Mouse (Mus musculus) kidney, adult 2 months (tissue): ENCODE data around the gene Ccser1.

ENCODE experiments used
- CTCF ChIP-seq: fragments of 200-500 bp; conservative IDR thresholded peaks from 2 replicates; pipeline ENCODE4 v1.5.1; 2011; ENCODE audit warnings: low read depth, mild to moderate bottlenecking, control low read depth, low read length, moderate library complexity, mixed read lengths; ENCODE audit not compliant: insufficient read depth, insufficient read length
- POLR2A ChIP-seq: fragments of 200-500 bp; IDR thresholded peaks from one replicate; pipeline ENCODE4 v1.6.1; 2011; ENCODE audit warnings: low read depth, low read length, control low read depth

- TF ChIP-seq POLR2A (no peak), CTCF (no peak)
Observed at GRCm38 (mm10) chr6:61664572-61664971, 484.4 kb downstream of the Ccser1 start.
